Mouse (Mus musculus) spleen, adult 2 months (tissue): ENCODE results near the gene Ccdc153. TPM values are rescaled to one million over a fixed set of nuclear protein-coding genes. Genes with fewer than 3 reads are reported as not detected.

Experiments used
- DNase-seq, 2 experiments: peaks; one replicate each; pipeline versions ENCODE4 v3.0.0 to v3.0.0-alpha.2; 2012 to 2021; ENCODE audit warnings: low spot score in 2 of 2, low read depth in 1 of 2
- H3K27ac ChIP-seq: fragments of 200-500 bp; 2 replicates; pipeline ENCODE4 v1.5.1; 2012; ENCODE audit warnings: low read length, inconsistent platforms; ENCODE audit not compliant: insufficient read depth
- H3K27me3 ChIP-seq: fragments of 200-500 bp; 2 replicates; pipeline ENCODE4 v1.6.1; 2012; ENCODE audit warnings: mild to moderate bottlenecking, moderate library complexity, low read length, inconsistent platforms; ENCODE audit not compliant: control insufficient read depth, insufficient read depth
- H3K36me3 ChIP-seq: fragments of 200-500 bp; 2 replicates; pipeline ENCODE4 v1.6.1; 2012; ENCODE audit warnings: mild to moderate bottlenecking, low read length, inconsistent platforms; ENCODE audit not compliant: control insufficient read depth, insufficient read depth
- H3K4me1 ChIP-seq: fragments of 200-500 bp; 2 replicates; pipeline ENCODE4 v1.6.1; 2011; ENCODE audit warnings: inconsistent platforms; ENCODE audit not compliant: control insufficient read depth, insufficient read depth, insufficient read length
- H3K4me3 ChIP-seq: fragments of 200-500 bp; 2 replicates; pipeline ENCODE4 v1.5.1; 2011; ENCODE audit warnings: mild to moderate bottlenecking, inconsistent platforms; ENCODE audit not compliant: insufficient read depth, insufficient read length; ENCODE audit errors: extremely low read depth
- CTCF ChIP-seq: fragments of 200-500 bp; IDR thresholded peaks from 2 replicates; pipeline ENCODE4 v1.5.1; 2011; ENCODE audit warnings: mild to moderate bottlenecking, inconsistent platforms; ENCODE audit not compliant: insufficient read depth, insufficient read length, insufficient replicate concordance; ENCODE audit errors: extremely low read depth
- POLR2A ChIP-seq: fragments of 200-500 bp; IDR thresholded peaks from 2 replicates; pipeline ENCODE4 v1.6.1; 2011; ENCODE audit warnings: low read depth, low read length, inconsistent platforms
- WGBS: fragments of 180-500 bp; shearing (Covaris S2); methylation state at CpG from one replicate; pipeline ENCODE4 v1.1.7; 2018; 5-methylcytosine and 5-hydroxymethylcytosine counted together
- polyA plus RNA-seq: library from polyadenylated mRNA; depleted of rRNA; stranded (reverse); fragments of >200 nt; gene quantifications from 2 replicates; pipeline ENCODE4 v1.2.3, GENCODE M21; 2012; rRNA removed

The Ccdc153 gene
- not detected in 2 replicates for polyA plus RNA-seq

GRCm38 (mm10) chr9:44240399-44240798, at the start of gene Ccdc153:
Gene Ccdc153 (plus strand): TSS chr9:44240676.
- no peak within 1 kb of the TSS for H3K27ac ChIP-seq
- TF ChIP-seq POLR2A, result no peak
- TF ChIP-seq CTCF, result no peak
- WGBS, result 68% methylated on average over 2 of the region's 2 CpGs

GRCm38 (mm10) chr9:44191166-44191565, 49.3 kb upstream of the Ccdc153 start:
- Histone ChIP-seq H3K36me3 (peaks cover 1% of the 10 kb centered on the region; the same call in 1 of the 2 replicates), H3K27ac (no peak overlapping the region), H3K27me3 (no peaks in the 10 kb centered on the region), H3K4me3 (no peak overlapping the region), H3K4me1 (peaks cover 14% of the 10 kb centered on the region)
- TF ChIP-seq POLR2A, result no peak
- TF ChIP-seq CTCF, result no peak
- DNase-seq, result no peak
- WGBS, result 90% methylated on average over 3 of the region's 3 CpGs

More at GRCm38 (mm10) chr9:44240399-44240798, at the start of gene Ccdc153:
- no peak within 1 kb of the TSS for H3K4me3 ChIP-seq
- H3K36me3 ChIP-seq, result no peaks in the 10 kb centered on the region
- no peaks in the 10 kb centered on the region for H3K27me3 ChIP-seq
- no peak for DNase-seq
- peaks cover 17% of the 10 kb centered on the region for H3K4me1 ChIP-seq

GRCm38 (mm10) chr9:44192312-44192711, 48.2 kb upstream of the Ccdc153 start:
- Histone ChIP-seq H3K36me3 (no peaks in the 10 kb centered on the region; the same call in 1 of the 2 replicates), H3K27ac (no peak overlapping the region), H3K4me3 (no peak overlapping the region), H3K27me3 (no peaks in the 10 kb centered on the region), H3K4me1 (peaks cover 18% of the 10 kb centered on the region)
- 84% methylated on average over 3 of the region's 3 CpGs for WGBS
- TF ChIP-seq CTCF (no peak), POLR2A (no peak)
- DNase-seq, result no peak

GRCm38 (mm10) chr9:44192794-44193193, 47.7 kb upstream of the Ccdc153 start:
- DNase-seq, result no peak
- WGBS, result 82% methylated on average over 5 of the region's 5 CpGs
- peaks cover 2% of the 10 kb centered on the region for H3K36me3 ChIP-seq

GRCm38 (mm10) chr9:44194000-44194399, 46.5 kb upstream of the Ccdc153 start:
- H3K27ac ChIP-seq, result no peak overlapping the region
- 35% methylated on average over 1 of the region's 1 CpGs for WGBS
- H3K36me3 ChIP-seq, result peaks cover 9% of the 10 kb centered on the region
- TF ChIP-seq POLR2A (no peak), CTCF (no peak)
- no peak for DNase-seq
- no peak overlapping the region for H3K4me3 ChIP-seq
- no peaks in the 10 kb centered on the region for H3K27me3 ChIP-seq
- H3K4me1 ChIP-seq, result peaks cover 18% of the 10 kb centered on the region

More at GRCm38 (mm10) chr9:44192794-44193193, 47.7 kb upstream of the Ccdc153 start:
- Histone ChIP-seq H3K27ac (no peak overlapping the region), H3K4me3 (no peak overlapping the region), H3K4me1 (peaks cover 18% of the 10 kb centered on the region), H3K27me3 (no peaks in the 10 kb centered on the region)
- TF ChIP-seq POLR2A, result no peak
- TF ChIP-seq CTCF, result no peak

GRCm38 (mm10) chr9:44196354-44196753, 44.1 kb upstream of the Ccdc153 start:
- no peak overlapping the region for H3K4me3 ChIP-seq
- peak in 1 of 2 experiments; percentile 16 for DNase-seq
- WGBS, result 53% methylated on average over 4 of the region's 4 CpGs
- no peaks in the 10 kb centered on the region for H3K27me3 ChIP-seq
- peaks cover 16% of the 10 kb centered on the region for H3K36me3 ChIP-seq
- TF ChIP-seq CTCF (no peak), POLR2A (no peak)
- peaks cover 18% of the 10 kb centered on the region for H3K4me1 ChIP-seq
- peak overlapping the region; percentile 70 for H3K27ac ChIP-seq

- Histone ChIP-seq H3K27me3 (no peaks in the 10 kb centered on the region), H3K4me1 (peaks cover 13% of the 10 kb centered on the region), H3K27ac (no peak overlapping the region), H3K36me3 (peaks cover 19% of the 10 kb centered on the region), H3K4me3 (no peak overlapping the region)
- TF ChIP-seq POLR2A (no peak), CTCF (no peak)
- 91% methylated on average over 3 of the region's 3 CpGs for whole genome bisulfite sequencing
- DNase-seq, result no peak
Measured at GRCm38 (mm10) chr9:44199166-44199565, 41.3 kb upstream of the Ccdc153 start.
